Mouse (Mus musculus) brown adipose tissue, adult 24 weeks (tissue): ENCODE data around the gene Ifit3. TPM values are rescaled to one million over a fixed set of nuclear protein-coding genes. Genes with fewer than 3 reads are reported as not detected.
"Not testable (repeated sequence)": the region's sequence is repeated elsewhere in the genome, so short reads cannot be mapped to it uniquely, and the experiment has no call there.

Source experiments
- H3K27ac ChIP-seq: fragments of 200-500 bp; replicated peaks from 2 replicates; pipeline ENCODE4 v1.5.1; 2012; ENCODE audit warnings: low read depth, mild to moderate bottlenecking, low read length
- H3K4me1 ChIP-seq: fragments of 200-500 bp; 2 replicates; pipeline ENCODE4 v1.6.1; 2012; ENCODE audit warnings: low read length, mixed read lengths; ENCODE audit not compliant: control insufficient read depth, insufficient read depth, insufficient read length
- H3K4me3 ChIP-seq: fragments of 200-500 bp; 2 replicates; pipeline ENCODE4 v1.5.1; 2012; ENCODE audit warnings: low read depth, mild to moderate bottlenecking, low read length, moderate library complexity; ENCODE audit not compliant: insufficient read depth
- polyA plus RNA-seq: library from polyadenylated mRNA; stranded (reverse); fragments of >200 nt; gene quantifications from 2 replicates; pipeline ENCODE4 v1.2.4, GENCODE M21; 2012; ENCODE audit not compliant: missing spikeins, insufficient read depth, insufficient read length

The Ifit3 gene
- 4.3 and 8.5 TPM in 2 replicates for polyA plus RNA-seq

- Histone ChIP-seq H3K27ac (peak within 1 kb of the TSS; percentile 56), H3K4me3 (peak within 1 kb of the TSS; percentile 38)
- H3K4me1 ChIP-seq = not testable (repeated sequence)
Measured at GRCm38 (mm10) chr19:34583126-34583766, at the start of gene Ifit3. Gene Ifit3 (plus strand): TSS chr19:34583531.

GRCm38 (mm10) chr19:34539422-34539821, 43.9 kb upstream of the Ifit3 start:
- Histone ChIP-seq H3K27ac (no peak overlapping the region), H3K4me3 (no peak overlapping the region), H3K4me1 (no peaks in the 10 kb centered on the region)

- no peaks in the 10 kb centered on the region for H3K4me1 ChIP-seq
- H3K27ac ChIP-seq = no peak overlapping the region
- H3K4me3 ChIP-seq = no peak overlapping the region
Measured at GRCm38 (mm10) chr19:34546211-34546610, 37.1 kb upstream of the Ifit3 start.

GRCm38 (mm10) chr19:34547976-34548375, 35.4 kb upstream of the Ifit3 start:
- no peaks in the 10 kb centered on the region for H3K4me1 ChIP-seq
- no peak overlapping the region for H3K27ac ChIP-seq
- H3K4me3 ChIP-seq = no peak overlapping the region

GRCm38 (mm10) chr19:34550205-34550533, 33.2 kb upstream of the Ifit3 start:
- Histone ChIP-seq H3K4me1 (no peaks in the 10 kb centered on the region; the same call in 1 of the 2 replicates), H3K27ac (no peak overlapping the region), H3K4me3 (peak overlapping the region; percentile 27; the same call in 1 of the 2 replicates)

- peak within 1 kb of the TSS; percentile 82 for H3K4me3 ChIP-seq
- peak within 1 kb of the TSS; percentile 74 for H3K27ac ChIP-seq
- no peaks in the 10 kb centered on the region; the same call in 1 of the 2 replicates for H3K4me1 ChIP-seq
Measured at GRCm38 (mm10) chr19:34550534-34551223, 32.7 kb upstream of the Ifit3 start, which contains the start of gene Ifit2. Gene Ifit2 (plus strand): TSS chr19:34550694.

- Histone ChIP-seq H3K4me1 (no peaks in the 10 kb centered on the region; the same call in 1 of the 2 replicates), H3K4me3 (peak overlapping the region; percentile 27; the same call in 1 of the 2 replicates), H3K27ac (peak overlapping the region; percentile 74)
Measured at GRCm38 (mm10) chr19:34551981-34552380, 31.4 kb upstream of the Ifit3 start.

- peak overlapping the region; percentile 26 for H3K4me3 ChIP-seq
Measured at GRCm38 (mm10) chr19:34553021-34553420, 30.3 kb upstream of the Ifit3 start.

GRCm38 (mm10) chr19:34553522-34553921, 29.8 kb upstream of the Ifit3 start:
- Histone ChIP-seq H3K4me3 (peak overlapping the region; percentile 26), H3K27ac (peak overlapping the region; percentile 71), H3K4me1 (no peaks in the 10 kb centered on the region; the same call in 1 of the 2 replicates)

More at GRCm38 (mm10) chr19:34553021-34553420, 30.3 kb upstream of the Ifit3 start:
- Histone ChIP-seq H3K4me1 (no peaks in the 10 kb centered on the region; the same call in 1 of the 2 replicates), H3K27ac (peak overlapping the region; percentile 71)

GRCm38 (mm10) chr19:34554061-34554460, 29.3 kb upstream of the Ifit3 start:
- Histone ChIP-seq H3K27ac (no peak overlapping the region), H3K4me3 (no peak overlapping the region)

GRCm38 (mm10) chr19:34556621-34557020, 26.7 kb upstream of the Ifit3 start:
- Histone ChIP-seq H3K27ac (no peak overlapping the region), H3K4me3 (no peak overlapping the region)

More at GRCm38 (mm10) chr19:34554061-34554460, 29.3 kb upstream of the Ifit3 start:
- no peaks in the 10 kb centered on the region; the same call in 1 of the 2 replicates for H3K4me1 ChIP-seq

GRCm38 (mm10) chr19:34562556-34562955, 20.8 kb upstream of the Ifit3 start:
- Histone ChIP-seq H3K27ac (no peak overlapping the region), H3K4me3 (no peak overlapping the region), H3K4me1 (no peaks in the 10 kb centered on the region)

More at GRCm38 (mm10) chr19:34556621-34557020, 26.7 kb upstream of the Ifit3 start:
- no peaks in the 10 kb centered on the region; the same call in 1 of the 2 replicates for H3K4me1 ChIP-seq

GRCm38 (mm10) chr19:34566178-34566784, 17.1 kb upstream of the Ifit3 start:
- H3K4me3 ChIP-seq = no peak overlapping the region
- peaks cover 4% of the 10 kb centered on the region; the same call in 1 of the 2 replicates for H3K4me1 ChIP-seq
- H3K27ac ChIP-seq = no peak overlapping the region

GRCm38 (mm10) chr19:34568988-34569895, 14.1 kb upstream of the Ifit3 start:
- Histone ChIP-seq H3K4me1 (peaks cover 4% of the 10 kb centered on the region; the same call in 1 of the 2 replicates), H3K27ac (peak overlapping the region; percentile 72), H3K4me3 (peak overlapping the region; percentile 43)
